Mouse (Mus musculus) cerebellum, adult 8-10 months (tissue): ENCODE results near the gene Celf5.

Experiments
- DNase-seq: peaks from one replicate; pipeline ENCODE4 v3.0.0; 2022

Celf5 gene

GRCm38 (mm10) chr10:81425236-81425850 is 57.2 kb downstream of the Celf5 start:
- DNase-seq, result peak; percentile 65

GRCm38 (mm10) chr10:81424246-81425051 is 58.1 kb downstream of the Celf5 start:
- DNase-seq, result peak; percentile 87

- DNase-seq, result peak; percentile 30
Observed at GRCm38 (mm10) chr10:81423476-81424245, 58.8 kb downstream of the Celf5 start.

- DNase-seq, result no peak
Observed at GRCm38 (mm10) chr10:81422661-81423217, 59.8 kb downstream of the Celf5 start.

GRCm38 (mm10) chr10:81422191-81422590 is 60.3 kb downstream of the Celf5 start:
- DNase-seq, result peak; percentile 23

- DNase-seq, result no peak
Observed at GRCm38 (mm10) chr10:81421797-81422100, 60.8 kb downstream of the Celf5 start.

GRCm38 (mm10) chr10:81421041-81421796 is 61.3 kb downstream of the Celf5 start:
- peak; percentile 37 for DNase-seq

GRCm38 (mm10) chr10:81420191-81420767 is 62.2 kb downstream of the Celf5 start:
- DNase-seq, result peak; percentile 59

GRCm38 (mm10) chr10:81419111-81419928 is 63.2 kb downstream of the Celf5 start:
- no peak for DNase-seq

GRCm38 (mm10) chr10:81418216-81419070 is 64.1 kb downstream of the Celf5 start:
- DNase-seq, result no peak

GRCm38 (mm10) chr10:81417227-81418215 is 65.0 kb downstream of the Celf5 start:
- DNase-seq, result no peak

- DNase-seq, result peak; percentile 96
Observed at GRCm38 (mm10) chr10:81416581-81417226, 65.8 kb downstream of the Celf5 start.

- DNase-seq, result no peak
Observed at GRCm38 (mm10) chr10:81415549-81416310, 66.8 kb downstream of the Celf5 start.

- DNase-seq, result no peak
Observed at GRCm38 (mm10) chr10:81415146-81415545, 67.4 kb downstream of the Celf5 start.

- DNase-seq, result no peak
Observed at GRCm38 (mm10) chr10:81414682-81415081, 67.8 kb downstream of the Celf5 start.

GRCm38 (mm10) chr10:81413310-81414261 is 68.9 kb downstream of the Celf5 start:
- peak; percentile 85 for DNase-seq
